Mouse (Mus musculus) erythroblast, embryonic 14.5 days (primary cell): ENCODE data around the gene Khdc1a.

ENCODE experiments used
- GATA1 ChIP-seq: IDR thresholded peaks from 2 replicates; pipeline ENCODE4 v1.6.1; 2012; ENCODE audit warnings: low read length, inconsistent platforms, mixed read lengths
- TAL1 ChIP-seq: IDR thresholded peaks from 3 replicates; pipeline ENCODE4 v1.6.1; 2012; ENCODE audit warnings: low read length, inconsistent platforms, mixed read lengths

DNA sequence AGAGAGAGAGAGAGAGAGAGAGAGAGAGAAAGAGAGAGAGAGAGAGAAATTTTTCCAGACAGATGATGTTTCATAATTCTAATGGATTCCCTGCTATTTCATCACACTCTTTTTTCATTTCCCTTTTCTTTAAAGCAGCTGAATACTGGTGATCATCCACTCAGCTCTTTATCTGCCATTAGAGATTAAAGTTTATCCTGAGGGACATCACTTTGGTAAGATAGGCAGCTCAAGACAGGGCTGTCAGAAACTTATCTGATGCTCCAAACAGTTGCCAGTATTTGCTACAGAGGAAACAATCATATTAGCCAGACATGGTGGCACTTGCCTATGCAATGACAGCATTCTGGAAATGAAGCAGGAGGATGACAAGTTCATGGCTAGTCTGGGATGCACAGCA is 31.2 kb upstream of the Khdc1a start:
- TF ChIP-seq GATA1 (no peak), TAL1 (no peak)
